Mouse (Mus musculus) R1 (cell line): ENCODE measurements at regions not wholly inside any gene's neighbourhood (a gene's known extent, or its start where the extent isn't known, plus 50 kb on each side); places are given as distances from the start of the nearest gene placed in this dataset.

Source experiments
- DNase-seq: peaks from one replicate; pipeline ENCODE4 v3.0.0-alpha.2; 2018; ENCODE audit warnings: low read depth, low spot score

DNA sequence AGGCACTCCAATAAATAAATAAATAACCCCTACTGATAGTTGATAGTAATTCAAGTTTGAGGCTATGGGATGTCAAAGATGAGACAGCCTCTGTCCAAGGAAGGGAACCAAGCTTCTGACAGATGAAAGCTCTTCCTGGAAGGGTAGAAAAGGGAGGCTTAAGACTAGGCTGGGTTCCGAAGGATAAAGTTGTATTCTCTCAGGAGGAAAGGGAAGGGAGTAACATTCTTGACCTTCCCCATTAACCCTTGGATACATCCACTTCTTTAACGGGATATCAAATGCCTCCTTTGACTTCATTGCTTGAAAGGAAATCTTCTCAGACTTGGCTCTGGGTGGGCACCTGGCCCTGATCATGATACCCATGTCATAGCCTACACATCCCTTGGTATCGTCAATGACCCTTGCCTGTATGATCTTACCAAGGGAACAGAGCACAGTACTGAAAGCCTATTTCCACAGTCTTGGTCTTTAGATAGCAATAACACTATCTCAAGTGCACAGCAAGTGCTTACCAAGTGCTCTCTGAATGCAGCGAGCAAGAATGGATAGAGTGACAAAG lies 607.4 kb upstream of the Cdh5 start:
- DNase-seq = no peak

DNA sequence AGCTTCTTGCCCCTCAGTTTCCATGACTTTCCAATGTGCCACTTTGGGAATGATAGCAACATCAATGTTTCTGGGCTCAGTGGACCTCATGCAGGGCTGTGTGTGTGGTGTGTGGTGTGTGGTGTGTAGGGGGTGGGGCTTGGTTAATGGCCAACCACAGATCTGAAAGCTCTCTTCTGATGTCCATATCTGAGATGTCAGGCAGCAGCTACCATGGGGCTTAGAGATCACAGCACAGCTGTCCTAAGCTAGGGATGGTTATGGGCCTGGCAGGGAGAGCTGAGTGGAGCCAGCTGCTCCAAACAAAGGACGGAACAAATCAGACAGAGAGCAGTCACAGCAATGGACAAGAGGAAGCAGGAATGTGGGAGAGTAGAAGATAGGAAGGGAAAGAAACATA lies 606.8 kb upstream of the Cdh5 start:
- no peak for DNase-seq

DNA sequence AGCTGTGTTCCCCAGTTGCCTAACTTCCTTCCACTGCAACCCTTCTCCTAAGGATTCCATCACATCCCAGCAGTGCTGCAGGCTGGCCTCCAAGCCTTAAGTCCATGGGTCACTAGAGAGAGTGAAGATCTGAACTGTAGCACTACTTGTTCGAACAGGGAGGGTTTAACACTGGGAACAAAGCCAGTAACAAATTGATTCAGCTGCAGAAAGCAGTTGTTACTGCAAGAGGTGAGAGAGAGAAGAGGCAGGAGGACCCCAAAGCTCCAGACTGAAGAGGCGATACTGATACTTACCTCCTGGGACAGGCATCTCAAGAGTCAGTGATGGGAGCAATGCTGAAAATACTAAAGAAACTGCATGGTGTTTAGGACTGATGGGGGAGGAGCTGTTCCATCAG lies 600.1 kb upstream of the Cdh5 start:
- DNase-seq = no peak

DNA sequence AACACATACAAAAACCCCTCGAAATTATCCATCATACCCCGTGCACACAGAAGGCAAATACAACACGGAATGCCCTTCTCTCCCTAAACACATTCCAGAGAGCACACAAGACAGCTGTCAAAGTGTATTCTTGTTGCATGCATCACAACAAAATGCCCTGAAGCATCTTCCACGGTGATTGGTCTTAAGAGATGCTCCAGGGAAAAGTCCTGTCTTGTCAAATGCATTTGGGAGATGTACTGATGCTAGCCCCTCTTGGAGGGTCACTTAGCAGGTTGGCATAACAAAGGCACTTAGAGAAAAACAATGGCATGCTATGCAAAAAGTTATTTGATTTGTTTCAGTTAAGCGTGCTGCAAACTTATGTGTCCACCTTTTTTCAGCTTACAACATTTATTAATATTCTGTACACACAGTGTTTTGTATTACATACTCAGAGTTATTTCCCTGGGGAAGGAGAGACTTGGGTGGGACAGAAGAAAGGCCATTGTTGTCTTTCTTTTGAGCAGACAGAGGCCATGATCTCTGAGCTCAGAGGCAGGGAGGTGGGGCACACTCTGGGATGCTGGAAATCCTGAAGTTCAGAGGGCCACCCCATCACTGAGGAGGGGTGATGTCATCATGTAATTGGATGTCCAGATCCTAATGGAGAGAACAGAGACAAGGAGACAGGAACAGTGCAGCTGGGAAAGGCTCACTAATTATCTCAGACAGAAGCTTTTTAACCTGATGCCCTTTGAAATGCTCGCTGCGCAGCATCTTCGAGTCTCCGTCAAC lies 598.2 kb upstream of the Cdh5 start:
- no peak for DNase-seq

DNA sequence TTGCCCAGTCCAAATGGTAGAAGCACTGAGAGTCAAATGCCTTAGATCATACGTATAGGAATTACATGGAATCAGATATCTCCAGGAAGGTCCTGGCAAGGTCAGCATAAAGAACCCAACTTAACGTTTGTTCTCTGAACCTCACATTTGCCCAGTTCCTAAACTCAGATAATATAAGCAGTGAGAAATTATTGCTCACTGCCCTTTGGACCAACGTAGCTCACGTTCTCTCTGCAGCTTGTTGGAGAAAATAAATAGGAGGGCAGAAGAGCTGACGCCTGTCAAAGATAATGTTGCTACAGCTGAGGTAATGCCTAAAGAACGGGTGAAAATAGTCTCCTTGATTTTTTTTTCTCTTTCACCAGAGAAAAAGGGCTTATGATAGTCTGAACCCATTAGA lies 595.1 kb upstream of the Cdh5 start:
- no peak for DNase-seq

DNA sequence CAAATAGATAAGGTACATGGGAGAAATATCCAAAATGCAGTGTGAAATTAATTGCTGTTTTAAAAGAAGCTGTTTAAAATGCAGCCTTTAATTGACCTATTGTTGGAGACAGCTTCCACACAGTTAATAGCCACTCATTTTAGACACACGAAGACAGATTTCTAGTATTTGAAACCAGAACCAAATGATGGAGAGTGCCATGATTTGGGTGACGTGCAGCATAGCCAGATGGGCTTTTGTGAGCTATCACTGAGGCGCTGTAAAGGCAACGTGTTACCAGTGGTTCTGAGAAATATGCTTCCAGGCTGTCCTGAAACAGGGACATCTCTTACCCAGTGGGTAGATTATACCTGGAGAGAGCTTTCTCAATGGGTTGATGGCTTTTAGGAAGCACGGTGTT lies 594.4 kb upstream of the Cdh5 start:
- no peak for DNase-seq

DNA sequence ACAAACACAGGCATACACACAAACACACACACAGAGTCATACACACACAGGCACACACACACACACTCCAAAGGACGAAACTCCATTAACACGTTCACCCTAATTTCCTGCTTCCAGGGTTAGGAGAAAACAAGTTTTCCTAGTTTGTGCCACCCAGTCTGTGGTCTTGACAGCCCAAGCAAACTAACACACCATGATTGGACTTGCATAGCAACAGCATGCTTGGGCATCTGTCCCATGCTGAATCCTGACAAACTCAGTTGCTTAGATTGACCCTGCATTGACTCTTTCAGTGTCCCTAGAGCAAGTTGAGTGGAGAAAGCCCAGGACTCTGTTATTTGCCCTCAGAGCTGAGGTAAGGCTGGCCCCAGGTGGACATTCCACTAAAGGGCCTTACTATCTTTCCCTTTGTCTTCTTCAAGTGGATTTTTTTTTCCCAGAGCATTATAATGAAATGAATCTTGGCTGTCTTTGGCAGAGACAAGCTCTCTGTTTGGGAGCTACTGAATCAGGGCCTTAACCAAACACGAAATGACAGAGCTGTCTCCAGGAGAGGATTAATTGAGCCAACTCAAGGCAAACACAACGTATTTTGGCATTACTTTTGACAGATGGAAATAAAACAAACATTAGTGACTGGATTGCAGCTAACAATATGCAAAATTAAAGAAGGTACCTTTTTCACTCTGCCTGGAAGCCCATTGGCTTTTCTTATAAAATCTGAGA lies 581.1 kb upstream of the Cdh5 start:
- DNase-seq = no peak

DNA sequence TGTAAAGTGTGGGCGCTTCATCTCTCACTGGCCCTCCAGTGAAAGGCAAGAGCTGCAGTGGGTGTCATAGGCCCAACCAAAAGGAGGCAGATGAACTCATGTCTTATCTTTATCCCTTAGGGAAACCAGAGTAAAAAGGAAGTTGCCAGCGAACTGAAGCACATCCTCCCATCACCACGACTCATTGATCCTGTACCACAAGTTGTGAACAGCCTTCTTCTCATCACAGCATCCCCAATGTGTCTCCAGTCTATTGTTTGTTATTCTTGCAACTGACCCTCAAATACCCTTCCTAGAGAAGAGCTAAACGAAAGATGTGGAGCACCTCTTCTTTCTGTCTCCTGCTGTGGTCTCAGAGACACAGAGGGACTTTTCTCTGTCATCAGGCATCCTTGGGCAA lies 570.5 kb upstream of the Cdh5 start:
- no peak for DNase-seq

DNA sequence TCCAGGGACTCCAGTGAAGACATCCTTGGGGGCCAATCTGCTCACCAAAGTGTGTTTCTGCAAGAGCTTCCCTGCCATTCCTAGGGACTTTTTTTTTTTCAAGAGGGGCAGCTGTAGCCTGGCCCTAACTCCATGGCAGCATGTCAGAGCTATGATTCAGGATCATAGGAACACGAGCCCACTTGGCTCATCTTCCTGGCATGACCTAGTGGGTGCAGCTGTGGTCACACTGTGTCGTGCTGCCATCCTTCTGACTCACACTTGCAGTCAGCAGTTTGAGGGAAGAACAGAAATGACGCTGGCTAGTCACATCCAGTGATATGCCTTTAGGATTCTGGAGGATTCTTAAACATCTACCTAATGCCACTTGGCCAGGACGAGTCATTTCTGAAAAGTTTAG lies 566.5 kb upstream of the Cdh5 start:
- no peak for DNase-seq

DNA sequence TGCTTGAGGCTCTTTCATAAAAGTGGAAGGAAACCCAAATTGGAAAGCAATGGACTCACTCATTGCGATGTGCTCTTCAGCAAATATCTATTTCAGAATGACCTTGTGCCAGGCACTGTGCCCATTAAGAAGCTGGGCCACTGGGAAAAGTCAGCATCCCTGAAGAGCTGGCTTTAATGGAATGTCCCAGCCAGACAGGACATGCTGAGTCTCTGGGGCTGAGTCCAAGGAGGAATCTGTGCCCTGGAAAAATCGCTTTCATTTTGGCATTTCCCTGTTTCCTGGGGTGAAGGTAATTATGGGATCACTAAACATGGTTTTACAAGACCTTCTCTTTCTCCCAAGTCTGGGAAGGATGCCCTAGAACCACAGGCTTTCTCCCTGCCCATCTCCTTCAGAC lies 564.6 kb upstream of the Cdh5 start:
- DNase-seq = no peak

DNA sequence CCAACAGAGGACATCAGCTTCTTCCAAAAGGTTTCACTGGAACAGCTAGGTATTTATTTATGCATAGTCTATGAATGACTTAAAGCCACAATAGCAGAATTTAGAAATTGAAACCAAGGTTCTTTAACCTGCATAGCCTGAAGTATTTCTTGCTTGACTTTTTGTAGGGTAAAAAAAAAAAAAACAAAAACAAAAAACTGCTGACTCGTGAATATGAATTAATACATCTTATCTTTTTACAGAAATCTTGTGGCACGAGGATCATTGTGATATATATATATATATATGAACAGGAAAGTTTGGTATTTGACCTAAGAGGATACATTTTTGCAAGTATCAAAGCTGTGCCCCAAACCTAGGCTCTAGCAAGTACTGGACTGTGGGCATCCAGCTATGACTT lies 559.5 kb upstream of the Cdh5 start:
- DNase-seq = no peak

DNA sequence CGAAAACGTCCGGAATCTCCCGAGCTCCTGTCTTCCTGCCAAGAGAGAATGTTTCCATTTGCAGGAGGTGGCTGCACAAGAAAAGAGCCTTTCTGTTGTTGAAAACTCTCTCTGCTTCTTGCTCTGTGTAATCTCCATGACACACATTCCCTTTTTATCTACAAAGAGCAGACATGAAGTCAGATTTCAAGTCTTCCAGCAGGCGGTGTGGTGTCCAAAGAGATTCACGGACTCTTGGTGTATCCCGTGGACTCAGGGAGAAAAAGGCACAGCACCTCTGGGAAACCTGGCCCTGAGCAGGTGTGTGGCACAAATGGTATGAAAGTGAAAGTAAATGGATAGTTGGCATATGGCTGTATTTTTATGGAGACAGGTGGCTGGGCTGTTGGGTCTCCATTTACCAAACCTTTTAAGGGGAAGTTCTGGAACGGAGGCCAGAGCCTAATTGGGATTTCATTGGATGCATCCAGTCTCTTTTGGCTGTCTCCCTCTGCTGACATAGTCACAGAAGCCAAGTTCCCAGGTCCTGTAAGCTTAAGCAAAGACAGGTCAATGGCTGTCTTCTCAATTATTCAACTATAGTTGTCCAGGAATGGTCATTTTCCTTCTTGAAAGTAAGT lies 549.4 kb upstream of the Cdh5 start:
- DNase-seq = no peak

DNA sequence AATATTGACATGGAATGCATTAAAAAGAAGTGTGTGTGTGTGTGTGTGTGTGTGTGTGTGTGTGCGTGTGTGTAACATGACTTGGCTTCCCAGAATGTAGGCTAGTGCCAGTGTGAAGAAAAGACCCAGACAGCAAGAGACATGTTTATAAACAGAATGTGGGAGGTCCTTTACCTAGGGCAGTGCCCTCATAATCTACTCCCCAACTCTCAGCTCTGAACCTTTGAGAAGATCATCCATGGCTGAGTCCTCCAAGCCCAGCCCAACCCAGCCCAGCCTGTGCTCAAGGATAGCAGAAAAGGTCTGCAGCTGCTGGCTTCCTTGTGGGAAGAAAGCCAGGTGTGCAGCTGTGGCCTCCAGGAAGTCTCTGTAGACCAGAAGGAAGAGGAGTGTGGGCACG lies 539.8 kb upstream of the Cdh5 start:
- DNase-seq = no peak

DNA sequence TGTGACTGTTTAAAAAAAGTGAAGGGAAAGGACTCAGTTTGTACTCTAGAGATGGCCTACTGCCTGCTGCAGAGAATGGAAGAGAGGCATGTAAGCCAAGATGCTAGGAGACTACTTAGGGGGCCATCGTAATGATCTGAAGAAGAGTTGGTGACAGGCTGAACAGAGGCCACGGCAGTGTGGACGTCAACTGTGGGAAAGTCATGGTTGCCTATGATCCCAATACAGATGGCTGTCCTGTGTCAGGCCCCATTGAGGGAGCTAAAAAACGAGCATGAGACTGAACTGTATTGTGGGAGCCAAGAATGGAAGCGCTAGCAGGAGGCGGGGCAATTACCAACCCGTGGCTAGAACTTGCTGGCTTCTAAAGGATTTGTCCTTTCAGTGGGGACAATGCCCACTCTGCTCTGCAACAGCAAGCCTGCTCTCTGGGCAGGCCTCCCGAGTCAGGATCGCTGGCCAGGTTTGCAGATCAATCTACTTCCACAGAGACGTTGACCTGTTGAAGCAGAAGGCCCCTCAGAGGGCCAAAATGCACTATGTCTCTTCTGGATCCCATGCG lies 530.5 kb upstream of the Cdh5 start:
- DNase-seq = no peak

DNA sequence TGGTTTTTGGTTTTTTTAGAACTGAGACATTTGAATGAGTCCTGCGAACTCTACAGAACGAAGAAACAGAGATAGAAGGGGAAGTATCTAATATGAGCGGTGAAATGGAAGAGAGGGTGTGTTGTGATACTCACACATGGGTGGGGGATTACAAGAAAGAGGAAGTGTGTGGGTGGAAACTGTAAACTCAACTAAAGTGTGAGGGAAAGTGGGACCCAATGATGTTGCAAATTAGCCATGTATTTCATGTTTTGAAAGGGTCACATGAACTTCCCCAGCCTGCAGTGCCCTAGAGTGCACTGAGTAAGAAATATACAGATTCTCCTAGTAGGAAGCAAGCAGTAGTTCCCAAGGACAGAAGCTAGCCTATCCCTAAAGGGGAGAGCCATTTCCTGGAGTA lies 524.3 kb upstream of the Cdh5 start:
- DNase-seq = no peak

DNA sequence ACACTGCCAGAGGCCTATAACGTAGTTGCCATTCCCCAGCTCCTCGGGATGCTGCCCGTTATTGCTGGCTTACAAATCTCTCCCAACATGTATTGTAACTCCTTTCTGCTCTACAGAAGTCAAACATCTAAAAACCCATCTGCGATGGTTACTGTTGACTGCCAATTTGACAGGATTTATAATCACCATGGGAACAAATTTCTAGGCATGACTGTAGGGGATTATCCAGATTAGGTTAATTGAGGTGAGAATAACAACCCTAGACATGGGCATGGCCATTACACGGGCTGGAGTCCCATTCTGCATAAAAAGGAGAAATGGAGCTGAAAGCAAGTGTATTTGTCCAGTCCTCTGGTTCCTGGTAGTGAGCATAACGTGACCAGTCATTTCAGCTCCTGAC lies 523.4 kb upstream of the Cdh5 start:
- no peak for DNase-seq

DNA sequence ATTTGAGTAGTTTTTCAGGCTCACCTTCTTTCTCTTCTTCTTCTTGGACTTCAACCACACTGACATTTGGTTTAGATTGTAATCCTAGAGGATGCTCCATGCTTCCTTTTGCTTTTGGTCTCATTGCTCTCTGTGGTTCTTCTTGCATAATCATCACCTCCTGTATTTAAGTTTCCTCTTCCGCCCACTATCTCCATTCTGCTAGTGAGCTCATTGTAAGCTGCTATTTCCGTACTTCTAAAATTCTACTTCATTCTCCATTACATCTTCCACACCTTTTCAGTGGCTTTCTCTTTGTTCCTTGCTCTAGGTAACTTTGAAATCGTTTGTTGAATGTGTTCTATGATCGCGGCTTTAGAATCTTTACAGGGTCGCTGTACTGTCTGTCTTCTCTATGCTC lies 493.1 kb upstream of the Cdh5 start:
- no peak for DNase-seq

DNA sequence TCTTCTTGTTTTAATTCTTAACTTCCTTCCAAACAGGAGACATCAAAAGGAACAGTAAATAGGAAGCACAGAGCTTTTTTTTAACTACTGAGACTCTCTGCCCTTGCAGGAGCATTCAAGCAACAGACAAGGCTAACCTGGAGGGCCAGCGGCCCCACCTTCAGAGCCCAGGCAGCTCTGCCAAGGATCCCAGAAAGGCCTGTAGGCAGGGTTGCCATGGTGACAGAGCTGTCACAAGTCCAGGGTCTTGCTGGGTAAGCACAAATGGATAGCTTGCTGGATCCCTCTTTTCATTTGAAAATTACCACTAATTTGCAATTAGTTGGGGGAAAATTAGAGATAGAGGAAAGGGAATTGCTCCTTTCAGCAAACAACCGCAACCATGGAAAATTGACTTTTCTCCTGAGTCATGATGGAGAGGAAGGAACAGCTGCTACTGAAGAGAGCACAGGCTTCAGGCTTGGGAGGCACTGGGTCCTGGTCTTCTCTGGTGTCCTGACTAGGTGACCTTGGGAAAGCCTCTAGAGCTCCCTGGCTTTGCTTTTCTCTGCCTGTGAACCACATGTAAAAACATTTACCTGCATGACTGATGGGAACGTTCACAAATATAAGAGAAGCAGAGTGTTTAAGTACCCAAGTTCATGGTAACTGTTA lies 477.5 kb upstream of the Cdh5 start:
- peak; percentile 63 for DNase-seq

DNA sequence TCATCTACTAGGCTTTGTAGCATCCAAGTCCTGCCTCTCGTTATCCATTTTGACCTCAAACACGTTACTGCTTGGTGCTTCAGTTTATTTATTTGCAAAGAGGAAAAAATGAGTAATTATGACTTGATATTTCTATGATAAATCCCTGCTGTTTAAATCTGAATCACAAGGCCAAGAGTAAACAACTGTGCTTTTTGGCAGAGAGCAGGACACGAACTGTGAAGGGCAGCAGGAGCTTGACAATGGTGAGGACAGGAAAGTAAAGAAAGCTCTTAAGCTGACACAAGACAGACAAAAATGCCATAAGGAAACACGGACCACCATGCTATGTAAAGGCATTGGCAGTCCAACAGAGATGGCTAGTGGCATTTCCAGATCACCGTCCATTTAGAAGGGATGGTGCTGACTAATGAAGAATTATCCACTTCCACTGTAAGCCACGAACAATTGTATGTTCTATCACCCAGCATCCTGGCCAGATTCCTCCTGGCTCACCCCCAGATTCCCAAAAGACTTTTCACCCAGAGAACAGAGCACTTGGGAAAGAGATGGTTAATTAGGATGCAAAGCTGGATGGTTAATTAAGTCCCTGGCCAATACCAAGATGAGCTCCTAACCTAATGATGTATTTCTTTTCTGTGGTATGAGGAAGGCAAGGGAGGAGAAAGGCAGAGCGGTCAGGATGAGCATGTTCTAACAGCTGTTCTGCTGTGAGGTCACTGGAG lies 476.1 kb upstream of the Cdh5 start:
- no peak for DNase-seq

DNA sequence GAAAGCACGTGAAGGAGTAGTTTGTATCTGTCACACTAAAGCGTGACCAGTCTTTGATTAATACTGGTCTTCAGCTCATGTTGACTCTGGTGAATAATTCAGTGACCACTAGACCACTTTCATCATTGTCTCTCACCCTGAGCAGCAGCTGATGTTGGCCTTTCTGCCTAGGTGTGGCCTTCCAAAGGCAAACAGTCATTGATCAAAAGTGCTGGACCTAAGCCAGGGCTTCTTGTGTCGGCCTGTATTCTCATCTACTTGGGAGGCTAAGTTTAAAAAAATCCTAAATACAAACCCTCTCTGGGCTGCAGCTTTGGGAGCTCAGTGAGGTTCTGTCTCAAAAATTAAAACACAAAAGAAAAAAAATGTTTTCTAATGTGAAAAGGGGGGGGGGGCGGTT lies 475.0 kb upstream of the Cdh5 start:
- DNase-seq = no peak

DNA sequence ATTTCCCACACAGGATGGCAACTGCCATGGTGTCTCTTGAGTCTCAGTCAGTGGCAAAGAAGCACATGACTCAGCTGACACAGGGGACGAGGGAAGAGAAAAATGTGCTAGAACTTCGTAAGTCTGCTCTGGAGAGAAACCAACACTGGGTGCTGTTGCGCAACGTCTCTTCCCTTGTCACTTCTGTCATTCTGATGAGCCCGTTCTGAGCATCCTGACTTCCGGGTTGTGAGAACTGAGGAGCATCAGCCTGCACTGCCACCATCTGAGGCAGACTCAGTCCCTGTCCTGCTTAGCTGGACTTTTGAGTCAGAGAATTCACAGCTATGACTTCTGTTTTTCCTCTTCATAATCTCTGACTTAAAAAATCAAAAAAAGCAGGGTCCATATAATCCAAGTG lies 468.9 kb upstream of the Cdh5 start:
- DNase-seq = no peak
